Mouse (Mus musculus) cerebellum, adult 18-20 months (tissue): Measurements from ENCODE around the gene Pml.

Source experiments
- DNase-seq, 2 experiments: peaks; one replicate each; pipeline ENCODE4 v3.0.0; 2021

Gene Pml

GRCm38 (mm10) chr9:58232374-58232773, 17.2 kb downstream of the Pml start:
- DNase-seq = no peak

GRCm38 (mm10) chr9:58231746-58232145, 17.8 kb downstream of the Pml start:
- DNase-seq = no peak

- no peak for DNase-seq
These were observed 20.7 kb downstream of the Pml start for GRCm38 (mm10) chr9:58228777-58229466.

- DNase-seq = peak; percentile 38 to 56
These were observed 23.4 kb downstream of the Pml start for GRCm38 (mm10) chr9:58225915-58226913.

- no peak for DNase-seq
These were observed 25.2 kb downstream of the Pml start for GRCm38 (mm10) chr9:58224356-58224755.

- peak; percentile 52 to 67 for DNase-seq
These were observed 29.2 kb downstream of the Pml start for GRCm38 (mm10) chr9:58220218-58220903.

- DNase-seq = no peak
These were observed 31.0 kb downstream of the Pml start for GRCm38 (mm10) chr9:58218539-58218938.

GRCm38 (mm10) chr9:58216402-58216801, 33.2 kb downstream of the Pml start:
- DNase-seq = no peak

- no peak for DNase-seq
These were observed 34.9 kb downstream of the Pml start for GRCm38 (mm10) chr9:58214519-58215180.

GRCm38 (mm10) chr9:58213865-58214264, 35.7 kb downstream of the Pml start:
- DNase-seq = no peak

- no peak for DNase-seq
These were observed 36.2 kb downstream of the Pml start for GRCm38 (mm10) chr9:58213377-58213776.

GRCm38 (mm10) chr9:58210304-58210627, 39.3 kb downstream of the Pml start:
- no peak for DNase-seq

- DNase-seq = no peak
These were observed 39.9 kb downstream of the Pml start for GRCm38 (mm10) chr9:58209462-58210303.

GRCm38 (mm10) chr9:58206013-58206412, 43.6 kb downstream of the Pml start:
- DNase-seq = no peak

GRCm38 (mm10) chr9:58204448-58205000, 45.1 kb downstream of the Pml start:
- DNase-seq = peak; percentile 89 to 94

GRCm38 (mm10) chr9:58203516-58204447, 45.8 kb downstream of the Pml start, which contains the start of the genes Islr and Islr2:
TSS of gene Islr (minus strand) at chr9:58204306.
TSS of gene Islr2 (minus strand) at chr9:58204319.
- DNase-seq = peak; percentile 28 to 36

- DNase-seq = no peak
These were observed 46.7 kb downstream of the Pml start for GRCm38 (mm10) chr9:58202676-58203453.

GRCm38 (mm10) chr9:58201861-58202549, 47.6 kb downstream of the Pml start:
- DNase-seq = no peak
